Mouse (Mus musculus) lung, postnatal 25 days (tissue): ENCODE data around the gene Maneal.

Source experiments
- DNase-seq: peaks from one replicate; pipeline ENCODE4 v3.0.0; 2022; ENCODE audit warnings: low spot score

Gene Maneal

DNA sequence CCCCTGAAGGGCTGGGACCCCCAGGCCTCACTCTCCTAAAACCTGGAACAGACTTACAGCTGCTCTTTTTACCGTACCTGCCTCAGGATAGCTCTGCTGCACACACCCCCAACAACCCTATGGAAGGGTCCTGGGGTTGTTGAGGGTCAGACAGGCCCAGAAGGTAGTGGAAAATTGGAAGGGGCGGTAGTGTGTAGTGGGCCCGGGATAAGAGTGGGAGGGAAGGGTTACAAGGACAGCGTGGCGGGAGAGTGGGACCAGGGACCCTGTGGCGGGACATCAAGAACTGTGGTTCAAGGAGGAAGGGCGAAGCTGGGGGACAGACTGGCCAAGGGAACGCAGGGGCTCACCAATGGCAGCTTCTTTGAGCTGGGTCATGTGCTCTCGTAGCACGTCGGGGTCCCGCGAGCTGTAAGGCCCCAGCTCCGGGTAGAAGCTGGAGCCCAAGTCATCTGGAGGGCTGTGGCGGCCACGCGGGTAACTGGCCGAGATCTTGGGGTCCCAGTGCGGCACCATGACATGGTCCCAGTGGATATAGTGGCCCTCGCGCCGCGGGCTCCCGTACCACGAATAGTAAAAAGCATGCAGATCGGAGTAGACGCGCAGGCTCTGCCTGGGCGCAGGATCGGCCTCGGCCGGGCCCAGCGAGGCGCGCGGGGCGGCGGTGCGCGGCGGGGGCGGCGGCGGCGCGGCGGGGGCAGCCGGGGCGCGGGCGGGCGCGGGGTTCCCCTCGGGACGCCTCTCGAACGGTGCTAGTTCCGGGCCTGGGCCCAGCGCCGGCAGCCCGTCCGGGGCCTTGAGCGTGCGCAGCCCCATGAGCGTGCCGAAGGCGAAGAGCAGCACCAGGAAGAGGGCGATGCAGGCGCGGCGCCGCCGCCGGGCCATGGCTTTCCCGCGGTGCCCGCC, at the start of gene Maneal:
Gene Maneal, minus strand, starts transcription at position 889 of the 906 bp plus-strand sequence.
- DNase-seq: no peak

GRCm38 (mm10) chr4:124905971-124906822, 44.2 kb upstream of the Maneal start:
- DNase-seq: no peak

DNA sequence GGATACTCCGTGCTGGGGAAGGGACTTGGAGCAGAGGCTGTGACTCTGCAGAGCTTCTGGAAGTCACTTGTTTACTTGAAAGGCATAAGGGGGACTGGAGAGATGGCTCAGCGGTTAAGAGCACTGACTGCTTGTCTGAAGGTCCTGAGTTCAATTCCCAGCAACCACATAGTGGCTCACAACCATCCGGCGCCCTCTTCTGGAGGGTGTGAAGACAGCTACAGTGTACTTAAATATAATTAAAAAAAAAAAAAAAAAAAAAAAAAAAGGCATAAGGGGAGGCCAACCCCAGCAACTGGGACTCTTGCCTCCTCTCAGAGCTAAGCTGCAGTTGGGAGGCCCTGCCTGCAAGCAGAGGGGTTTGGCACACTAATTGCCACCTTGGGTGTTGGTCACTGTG, 43.4 kb upstream of the Maneal start:
- DNase-seq: no peak

DNA sequence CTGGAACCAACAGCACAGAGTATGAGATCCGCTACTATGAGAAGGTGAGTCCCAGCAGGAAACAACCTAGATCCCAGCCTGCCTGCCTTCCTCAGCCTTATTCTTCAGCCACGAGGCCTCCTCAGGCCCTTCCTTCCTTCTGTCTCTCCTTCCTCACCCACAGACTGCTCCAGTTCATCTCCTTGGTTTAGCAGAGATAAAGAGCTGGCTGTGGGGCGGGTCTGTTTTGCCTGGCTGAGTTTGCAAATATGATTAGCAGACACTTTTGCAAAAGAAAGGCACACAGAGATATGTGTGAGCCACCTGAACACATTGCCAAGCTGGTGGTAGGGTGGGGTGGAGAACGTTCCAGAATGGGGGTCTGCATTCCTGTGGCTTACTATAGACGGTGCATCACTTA, 37.9 kb upstream of the Maneal start:
- no peak for DNase-seq

- no peak for DNase-seq
These were observed 36.5 kb upstream of the Maneal start for GRCm38 (mm10) chr4:124898428-124898827.

DNA sequence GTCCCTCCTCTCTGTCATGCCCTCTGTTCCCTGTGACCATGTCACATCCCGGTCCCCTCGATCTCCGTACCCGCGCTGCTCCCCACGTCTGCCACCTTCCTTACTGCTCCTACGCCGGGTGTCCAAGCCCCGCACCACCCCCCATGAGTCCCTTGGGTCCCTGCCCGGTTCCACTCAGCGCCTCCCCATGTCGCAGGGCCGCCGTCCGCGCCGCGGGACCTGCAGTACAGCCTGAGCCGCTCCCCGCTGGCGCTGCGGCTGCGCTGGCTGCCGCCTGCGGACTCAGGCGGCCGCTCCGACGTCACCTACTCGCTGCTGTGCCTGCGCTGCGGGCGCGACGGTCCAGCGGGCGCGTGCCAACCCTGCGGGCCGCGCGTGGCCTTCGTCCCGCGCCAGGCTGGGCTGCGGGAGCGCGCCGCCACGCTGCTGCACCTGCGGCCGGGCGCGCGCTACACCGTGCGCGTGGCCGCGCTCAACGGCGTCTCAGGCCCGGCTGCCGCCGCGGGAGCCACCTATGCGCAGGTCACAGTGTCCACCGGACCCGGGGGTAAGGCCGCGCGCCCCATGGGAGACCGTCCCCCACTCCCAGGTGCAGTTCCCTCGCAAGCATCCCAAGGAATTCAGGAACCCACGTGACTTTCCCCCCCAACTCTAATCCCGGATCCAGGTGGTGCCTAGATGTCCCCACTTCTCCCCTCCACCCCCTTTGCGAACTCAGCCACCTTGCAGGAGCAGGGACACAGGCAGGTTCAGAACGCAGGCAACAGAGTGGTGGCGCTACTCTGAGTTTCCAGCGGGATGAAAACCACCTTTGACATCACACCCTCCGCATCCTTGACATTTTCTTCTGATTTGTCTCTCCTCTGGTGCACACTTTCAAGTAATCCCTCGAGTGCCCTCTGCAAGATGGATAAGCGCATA, 32.8 kb upstream of the Maneal start:
- DNase-seq: no peak

GRCm38 (mm10) chr4:124893769-124894168, 31.8 kb upstream of the Maneal start:
- no peak for DNase-seq

DNA sequence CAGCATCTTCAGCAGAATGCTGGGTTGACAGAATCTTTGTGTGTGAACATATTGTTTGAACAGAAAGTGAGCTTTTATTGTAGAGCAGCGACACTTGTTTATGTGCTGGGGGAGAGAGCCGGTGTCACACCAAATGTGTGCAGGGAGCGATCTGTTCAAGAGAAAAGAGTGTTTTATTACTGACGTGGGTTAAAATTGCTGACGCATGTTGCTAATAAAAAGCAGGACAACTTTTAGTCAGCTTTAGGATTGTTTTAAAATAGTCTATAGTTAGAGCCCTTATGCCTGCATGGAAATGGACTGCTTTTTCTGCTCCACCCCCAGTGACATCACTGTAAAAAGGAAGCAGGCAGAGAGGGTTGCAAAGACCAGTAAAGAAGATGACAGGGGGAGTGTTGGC, 28.9 kb upstream of the Maneal start:
- DNase-seq: no peak

GRCm38 (mm10) chr4:124889935-124890334, 28.0 kb upstream of the Maneal start:
- no peak for DNase-seq

DNA sequence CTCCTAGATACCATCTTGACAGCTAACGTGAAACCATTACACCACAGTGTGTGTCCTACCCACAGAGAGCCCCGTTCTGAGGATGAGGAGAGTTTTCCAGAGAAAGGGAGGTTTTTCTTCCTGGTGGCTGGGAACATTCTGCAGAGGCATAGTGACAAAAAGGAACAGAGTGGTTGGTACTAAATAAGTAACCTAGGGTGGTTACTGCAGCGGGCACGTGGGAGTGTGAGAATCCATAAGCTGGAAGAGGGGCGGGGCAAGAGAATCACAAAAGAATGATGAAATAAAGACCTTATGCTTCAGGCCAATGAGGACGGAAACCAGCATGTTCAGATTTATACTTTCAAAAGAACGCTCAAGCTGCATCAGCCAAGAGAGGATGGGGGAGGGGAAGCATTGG, 26.7 kb upstream of the Maneal start:
- no peak for DNase-seq

DNA sequence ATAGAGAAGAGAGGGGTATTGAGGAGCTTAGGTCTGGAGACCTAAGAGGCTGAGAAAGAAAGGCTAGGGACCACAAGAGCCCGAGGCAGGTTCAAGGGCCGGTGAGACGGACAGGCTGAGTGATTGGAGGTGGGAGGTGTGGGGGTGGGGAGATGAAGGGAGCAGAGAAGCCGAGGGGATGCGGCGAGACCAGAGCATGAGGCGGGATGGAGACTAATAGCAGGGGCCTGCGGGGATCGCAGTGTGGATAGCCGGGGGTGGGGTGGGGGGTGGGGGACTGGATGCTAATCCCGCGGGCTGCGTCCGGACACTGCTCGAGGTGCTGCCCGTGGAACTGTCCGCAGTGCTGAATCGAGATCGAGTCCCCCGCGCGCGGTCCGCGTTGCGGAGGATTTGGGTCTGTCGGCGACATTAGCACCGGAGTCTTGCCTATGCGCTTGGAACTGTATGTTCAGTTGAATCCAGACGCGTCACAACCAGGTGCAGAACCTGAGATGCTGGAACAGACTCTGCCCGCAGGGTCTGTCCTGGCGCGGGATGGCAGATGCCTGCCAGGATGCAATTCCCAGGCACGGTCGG, 20.3 kb upstream of the Maneal start:
- DNase-seq: no peak

DNA sequence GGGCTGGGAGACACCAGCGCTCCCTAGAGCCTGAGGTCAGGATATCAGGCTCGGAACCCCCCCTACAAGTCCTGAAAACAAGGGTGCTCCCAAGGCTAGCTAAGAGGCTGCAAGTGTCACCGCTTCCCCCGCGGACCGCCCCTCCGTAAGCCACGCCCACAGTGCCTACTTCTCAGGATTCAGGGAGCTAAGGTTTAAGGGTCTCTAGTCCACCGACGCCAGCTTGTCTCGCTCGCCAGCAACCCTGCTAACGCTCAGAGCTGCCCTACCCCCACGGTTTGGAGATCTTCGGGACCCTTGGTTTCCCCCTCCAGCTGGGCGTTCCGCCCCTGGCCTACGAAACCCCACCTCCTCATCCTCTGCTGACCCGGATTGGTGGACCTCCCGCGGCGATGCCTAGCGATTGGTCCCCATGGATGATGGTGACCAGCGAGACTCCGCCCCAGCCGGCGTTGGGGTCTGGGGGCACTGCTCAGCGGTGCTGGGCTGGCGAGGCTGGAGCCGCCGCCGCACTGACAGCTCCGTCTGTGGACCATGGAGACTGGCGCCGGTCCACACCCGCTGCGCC, 19.5 kb upstream of the Maneal start:
- no peak for DNase-seq

DNA sequence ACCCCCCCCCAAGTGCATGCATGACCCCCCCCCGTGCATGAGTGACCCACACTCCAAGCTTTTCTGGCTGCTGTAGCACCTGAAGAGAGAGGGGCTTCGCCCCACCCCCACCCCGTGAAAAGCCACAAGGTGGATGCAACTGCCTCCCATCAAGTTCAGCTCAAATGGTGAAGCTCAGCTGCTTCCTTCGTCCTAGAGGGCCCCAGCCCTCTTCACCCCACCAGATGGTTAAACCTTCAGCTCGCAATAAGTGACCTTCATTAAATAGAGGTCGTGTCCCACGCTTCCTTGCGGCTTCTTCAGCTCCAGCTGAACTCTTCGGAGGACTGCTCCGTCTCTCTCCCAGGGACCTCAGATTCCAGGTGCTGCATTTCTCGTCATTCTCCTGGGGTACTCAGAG, 18.6 kb upstream of the Maneal start, which contains the start of gene Epha10:
Gene Epha10, plus strand, starts transcription at position 301 of the 400 bp plus-strand sequence.
- DNase-seq: no peak

DNA sequence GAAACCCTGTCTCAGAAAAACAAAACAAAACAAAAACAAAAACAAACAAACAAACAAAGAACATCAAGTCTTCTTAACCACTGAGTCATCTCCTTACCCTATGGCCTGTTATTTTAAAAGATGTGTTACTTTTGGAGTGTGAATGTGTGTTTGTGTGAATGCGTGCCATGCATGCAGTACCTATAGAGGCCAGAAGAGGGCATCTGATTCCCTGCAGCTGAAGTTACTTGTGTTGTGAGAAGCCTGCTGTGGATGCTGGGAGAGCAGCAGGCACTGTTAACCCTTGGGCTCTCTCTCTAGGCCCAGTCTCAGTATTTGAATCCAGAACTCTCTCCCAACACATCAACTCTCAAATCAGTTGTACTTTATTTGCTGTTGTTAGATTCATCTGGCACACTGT, 10.7 kb upstream of the Maneal start:
- DNase-seq: no peak

DNA sequence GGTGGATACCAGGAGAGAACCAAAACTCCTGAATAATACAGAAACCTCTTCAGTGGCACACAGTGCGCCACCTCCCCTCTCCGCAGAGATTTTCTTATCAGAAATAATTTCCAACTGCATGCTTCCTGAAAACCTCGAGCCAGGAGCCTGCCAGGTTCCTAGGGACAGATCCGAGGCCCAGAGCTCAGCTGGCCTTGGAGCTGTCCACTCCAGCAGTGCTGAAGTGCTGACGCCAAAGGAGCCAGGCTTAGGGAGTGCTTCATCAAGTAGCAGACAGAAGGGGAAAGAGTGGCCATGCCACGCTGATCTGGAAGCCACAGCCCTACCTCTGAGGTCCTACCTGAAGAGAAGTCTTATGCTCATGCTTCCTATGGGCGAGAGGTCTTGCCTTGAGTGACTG, 1.5 kb downstream of the Maneal start:
- peak; percentile 51 for DNase-seq

GRCm38 (mm10) chr4:124858370-124858769, 3.6 kb downstream of the Maneal start:
- DNase-seq: no peak

- DNase-seq: no peak
These were observed 5.7 kb downstream of the Maneal start for GRCm38 (mm10) chr4:124856294-124856693.

- peak; percentile 80 for DNase-seq
These were observed 10.9 kb downstream of the Maneal start, which contains the start of gene 1110065P20Rik for GRCm38 (mm10) chr4:124850933-124851658. Gene 1110065P20Rik (minus strand): TSS chr4:124851196.

DNA sequence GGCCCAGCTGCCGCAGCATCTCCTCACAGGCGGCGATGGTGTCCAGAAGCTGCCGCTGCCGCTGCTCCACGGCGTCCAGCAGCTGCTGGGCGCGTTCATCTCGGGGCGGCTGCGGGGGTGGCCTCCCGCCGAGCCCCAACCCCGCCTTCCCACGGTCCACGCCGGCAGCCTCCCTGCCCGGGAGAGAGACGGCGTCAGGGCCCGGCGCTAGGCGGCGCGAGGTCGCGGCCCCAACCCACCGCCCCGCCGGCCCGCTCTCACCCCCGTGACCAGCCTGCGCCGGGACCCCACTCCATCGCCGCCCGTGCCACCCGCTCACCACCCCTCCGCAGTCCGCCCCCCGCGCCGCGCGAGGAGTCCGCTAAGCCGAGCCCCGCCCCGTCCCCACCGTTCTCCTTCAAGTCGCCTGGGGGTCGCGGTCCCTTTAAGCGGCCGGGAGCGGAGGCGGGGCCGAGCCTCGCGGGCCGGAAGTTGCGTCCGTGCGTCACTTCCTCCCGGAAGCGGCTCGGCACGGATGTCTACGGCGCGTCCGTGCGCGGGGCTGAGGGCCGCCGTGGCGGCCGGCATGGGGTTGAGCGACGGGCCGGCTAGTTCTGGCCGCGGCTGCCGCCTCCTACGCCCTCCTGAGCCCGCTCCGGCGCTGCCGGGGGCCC, 11.6 kb downstream of the Maneal start, which contains the start of gene Yrdc:
Gene Yrdc, plus strand, starts transcription at position 419 of the 653 bp plus-strand sequence.
- DNase-seq: peak; percentile 94
